Mouse (Mus musculus) c-Kit-positive CD71-positive TER-119-negative erythroid progenitor cells, embryonic 14.5 days (primary cell): ENCODE data around the gene Ccna2.

Experiments used
- DNase-seq: peaks from one replicate; pipeline ENCODE4 v3.0.0-alpha.2; 2013; ENCODE audit warnings: low read depth

Ccna2 gene

GRCm38 (mm10) chr3:36533201-36533672, 38.7 kb downstream of the Ccna2 start:
- DNase-seq, result no peak

- DNase-seq, result no peak
Measured at GRCm38 (mm10) chr3:36532738-36533137, 39.2 kb downstream of the Ccna2 start.

GRCm38 (mm10) chr3:36531979-36532542, 39.9 kb downstream of the Ccna2 start:
- DNase-seq, result no peak

GRCm38 (mm10) chr3:36531242-36531641, 40.7 kb downstream of the Ccna2 start:
- DNase-seq, result no peak

GRCm38 (mm10) chr3:36530781-36531180, 41.2 kb downstream of the Ccna2 start:
- no peak for DNase-seq

GRCm38 (mm10) chr3:36530345-36530744, 41.6 kb downstream of the Ccna2 start:
- no peak for DNase-seq

- no peak for DNase-seq
Measured at GRCm38 (mm10) chr3:36524466-36524865, 47.5 kb downstream of the Ccna2 start.

GRCm38 (mm10) chr3:36522137-36522536, 49.8 kb downstream of the Ccna2 start:
- DNase-seq, result no peak

- DNase-seq, result no peak
Measured at GRCm38 (mm10) chr3:36521073-36522060, 50.6 kb downstream of the Ccna2 start, which contains the start of gene Gm11549. Gene Gm11549, minus strand, starts transcription at chr3:36521813.

- no peak for DNase-seq
Measured at GRCm38 (mm10) chr3:36516196-36516595, 55.8 kb downstream of the Ccna2 start.
